Mouse (Mus musculus): ENCODE data around the gene Diexf.

GRCm38 (mm10) chr1:193145101-193145500 is 15.0 kb upstream of the Diexf start:
- TF ChIP-seq CTCF (IDR thresholded peaks at IDR 0.05; ENCODE audit: low read depth) (no peak), EP300 (IDR thresholded peaks at IDR 0.05; ENCODE audit: low read depth) (no peak)

Data from liver, embryonic 14.5 days (tissue).